Mouse (Mus musculus) bone marrow macrophage, adult 2 months (primary cell): ENCODE results near the gene Otub1.

Experiments
- CTCF ChIP-seq: IDR thresholded peaks from 2 replicates; pipeline ENCODE4 v1.5.1; 2012; ENCODE audit warnings: low read depth, mild to moderate bottlenecking, low read length, moderate library complexity
- POLR2A ChIP-seq: IDR thresholded peaks from 2 replicates; pipeline ENCODE4 v1.6.1; 2012; ENCODE audit warnings: mild to moderate bottlenecking, low read depth, low read length, borderline replicate concordance

DNA sequence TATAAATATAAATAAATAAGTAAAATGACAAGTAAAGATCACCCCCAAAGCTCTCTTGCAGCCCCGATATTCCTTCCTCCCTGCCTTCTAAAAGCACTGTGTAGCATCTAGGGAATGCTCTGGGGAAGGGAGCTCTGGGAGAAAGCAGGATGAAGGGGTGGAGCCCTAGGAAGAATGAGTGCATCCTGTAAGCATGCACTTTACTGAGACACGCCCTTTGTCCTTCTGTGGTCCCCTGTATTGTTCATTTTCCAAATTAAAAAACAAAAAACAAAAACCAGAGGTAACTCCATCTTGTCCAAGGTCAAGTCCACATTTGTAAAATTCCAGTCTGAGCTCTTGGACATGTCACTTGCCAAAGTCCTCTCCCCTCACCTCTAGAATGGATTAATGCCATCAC lies 1.2 kb downstream of the Otub1 start:
- no peak for TF ChIP-seq CTCF
- no peak for TF ChIP-seq POLR2A
